Mouse (Mus musculus): ENCODE data around the gene Tmtc1. TPM values are rescaled to one million over a fixed set of nuclear protein-coding genes. Genes with fewer than 3 reads are reported as not detected.
A peak's percentile ranks its signal among the peaks of the same experiment; 100 is the strongest.

Gene Tmtc1
- polyA plus RNA-seq, 1 experiment from 2014 or later = 0.76 TPM

GRCm38 (mm10) chr6:148242304-148242703 lies 201.9 kb downstream of the Tmtc1 start:
- H3K4me3 ChIP-seq = no peak overlapping the region
- no peak for DNase-seq (ENCODE audit: low spot score)
- H3K36me3 ChIP-seq (replicated peaks) = no peaks in the 10 kb centered on the region
- no peaks in the 10 kb centered on the region for H3K9me3 ChIP-seq
- H3K27me3 ChIP-seq (replicated peaks; ENCODE audit: low read depth, poor library complexity, severe bottlenecking) = no peaks in the 10 kb centered on the region
- H3K27ac ChIP-seq (replicated peaks) = no peak overlapping the region
- 64% methylated on average over 3 of the region's 3 CpGs for WGBS
- no peaks in the 10 kb centered on the region for H3K4me1 ChIP-seq

GRCm38 (mm10) chr6:148241685-148242084 lies 202.5 kb downstream of the Tmtc1 start:
- no peak for DNase-seq (ENCODE audit: low spot score)
- H3K4me1 ChIP-seq = no peaks in the 10 kb centered on the region
- WGBS = 90% methylated on average over 5 of the region's 5 CpGs
- H3K27ac ChIP-seq (replicated peaks) = no peak overlapping the region
- H3K9me3 ChIP-seq = no peaks in the 10 kb centered on the region
- H3K4me3 ChIP-seq = no peak overlapping the region
- no peaks in the 10 kb centered on the region for H3K36me3 ChIP-seq (replicated peaks)
- no peaks in the 10 kb centered on the region for H3K27me3 ChIP-seq (replicated peaks; ENCODE audit: low read depth, poor library complexity, severe bottlenecking)

- no peak overlapping the region for H3K4me3 ChIP-seq
- H3K9me3 ChIP-seq = no peaks in the 10 kb centered on the region
- H3K4me1 ChIP-seq = no peaks in the 10 kb centered on the region
- DNase-seq (ENCODE audit: low spot score) = no peak
- H3K27me3 ChIP-seq (replicated peaks; ENCODE audit: low read depth, poor library complexity, severe bottlenecking) = no peaks in the 10 kb centered on the region
- H3K27ac ChIP-seq (replicated peaks) = no peak overlapping the region
- H3K36me3 ChIP-seq (replicated peaks) = no peaks in the 10 kb centered on the region
- 90% methylated on average over 1 of the region's 1 CpGs for WGBS
Measured at GRCm38 (mm10) chr6:148239311-148239710, 204.9 kb downstream of the Tmtc1 start.

GRCm38 (mm10) chr6:148237453-148237852 lies 206.7 kb downstream of the Tmtc1 start:
- no peak overlapping the region for H3K4me3 ChIP-seq
- no peaks in the 10 kb centered on the region for H3K9me3 ChIP-seq
- H3K27ac ChIP-seq (replicated peaks) = no peak overlapping the region
- H3K4me1 ChIP-seq = no peaks in the 10 kb centered on the region
- 63% methylated on average over 5 of the region's 5 CpGs for WGBS
- no peak for DNase-seq (ENCODE audit: low spot score)
- no peaks in the 10 kb centered on the region for H3K27me3 ChIP-seq (replicated peaks; ENCODE audit: low read depth, poor library complexity, severe bottlenecking)
- no peaks in the 10 kb centered on the region for H3K36me3 ChIP-seq (replicated peaks)

GRCm38 (mm10) chr6:148234105-148234828 lies 209.9 kb downstream of the Tmtc1 start:
- DNase-seq (ENCODE audit: low spot score) = no peak
- H3K27ac ChIP-seq (replicated peaks) = no peak overlapping the region
- H3K9me3 ChIP-seq = no peaks in the 10 kb centered on the region
- 79% methylated on average over 3 of the region's 3 CpGs for WGBS
- H3K27me3 ChIP-seq (replicated peaks; ENCODE audit: low read depth, poor library complexity, severe bottlenecking) = no peaks in the 10 kb centered on the region
- H3K4me1 ChIP-seq = no peaks in the 10 kb centered on the region
- H3K36me3 ChIP-seq (replicated peaks) = no peaks in the 10 kb centered on the region
- no peak overlapping the region for H3K4me3 ChIP-seq

GRCm38 (mm10) chr6:148227542-148227941 lies 216.6 kb downstream of the Tmtc1 start:
- no peak for DNase-seq (ENCODE audit: low spot score)
- Histone ChIP-seq H3K36me3 (replicated peaks) (no peaks in the 10 kb centered on the region), H3K27me3 (replicated peaks; ENCODE audit: low read depth, poor library complexity, severe bottlenecking) (no peaks in the 10 kb centered on the region), H3K27ac (replicated peaks) (no peak overlapping the region), H3K9me3 (no peaks in the 10 kb centered on the region), H3K4me3 (no peak overlapping the region), H3K4me1 (no peaks in the 10 kb centered on the region)
- WGBS = 61% methylated on average over 3 of the region's 3 CpGs

GRCm38 (mm10) chr6:148222686-148223085 lies 221.5 kb downstream of the Tmtc1 start:
- no peaks in the 10 kb centered on the region for H3K36me3 ChIP-seq (replicated peaks)
- H3K27me3 ChIP-seq (replicated peaks; ENCODE audit: low read depth, poor library complexity, severe bottlenecking) = no peaks in the 10 kb centered on the region
- no peak for DNase-seq (ENCODE audit: low spot score)
- 84% methylated on average over 2 of the region's 2 CpGs for WGBS
- H3K4me1 ChIP-seq = no peaks in the 10 kb centered on the region
- H3K4me3 ChIP-seq = no peak overlapping the region
- H3K27ac ChIP-seq (replicated peaks) = no peak overlapping the region
- no peaks in the 10 kb centered on the region for H3K9me3 ChIP-seq

GRCm38 (mm10) chr6:148218235-148219076 lies 225.7 kb downstream of the Tmtc1 start:
- Histone ChIP-seq H3K27me3 (replicated peaks; ENCODE audit: low read depth, poor library complexity, severe bottlenecking) (no peaks in the 10 kb centered on the region), H3K27ac (replicated peaks) (no peak overlapping the region), H3K4me1 (no peaks in the 10 kb centered on the region), H3K9me3 (no peaks in the 10 kb centered on the region), H3K4me3 (no peak overlapping the region), H3K36me3 (replicated peaks) (no peaks in the 10 kb centered on the region)
- WGBS = 87% methylated on average over 2 of the region's 2 CpGs
- DNase-seq (ENCODE audit: low spot score) = no peak

GRCm38 (mm10) chr6:148216752-148217151 lies 227.4 kb downstream of the Tmtc1 start:
- Histone ChIP-seq H3K4me3 (no peak overlapping the region), H3K4me1 (peaks cover 8% of the 10 kb centered on the region), H3K36me3 (replicated peaks) (no peaks in the 10 kb centered on the region), H3K27me3 (replicated peaks; ENCODE audit: low read depth, poor library complexity, severe bottlenecking) (no peaks in the 10 kb centered on the region), H3K27ac (replicated peaks) (no peak overlapping the region), H3K9me3 (no peaks in the 10 kb centered on the region)
- no peak for DNase-seq (ENCODE audit: low spot score)
- whole genome bisulfite sequencing = 90% methylated on average over 4 of the region's 4 CpGs

GRCm38 (mm10) chr6:148214765-148215164 lies 229.4 kb downstream of the Tmtc1 start:
- no peaks in the 10 kb centered on the region for H3K27me3 ChIP-seq (replicated peaks; ENCODE audit: low read depth, poor library complexity, severe bottlenecking)
- 12% methylated on average over 5 of the region's 5 CpGs for WGBS
- no peaks in the 10 kb centered on the region for H3K9me3 ChIP-seq
- no peak overlapping the region for H3K4me3 ChIP-seq
- peaks cover 17% of the 10 kb centered on the region for H3K4me1 ChIP-seq
- H3K27ac ChIP-seq (replicated peaks) = no peak overlapping the region
- H3K36me3 ChIP-seq (replicated peaks) = no peaks in the 10 kb centered on the region
- peak; percentile 60 for DNase-seq (ENCODE audit: low spot score)

- H3K4me3 ChIP-seq = peak within 1 kb of the TSS; percentile 96
- whole genome bisulfite sequencing = under 1% methylated on average over 61 of the region's 61 CpGs
- peak; percentile 96 for DNase-seq (ENCODE audit: low spot score)
- H3K4me1 ChIP-seq = peaks cover 17% of the 10 kb centered on the region
- peak within 1 kb of the TSS; percentile 96 for H3K27ac ChIP-seq (replicated peaks)
- no peaks in the 10 kb centered on the region for H3K9me3 ChIP-seq
- H3K27me3 ChIP-seq (replicated peaks; ENCODE audit: low read depth, poor library complexity, severe bottlenecking) = no peaks in the 10 kb centered on the region
- H3K36me3 ChIP-seq (replicated peaks) = no peaks in the 10 kb centered on the region
Measured at GRCm38 (mm10) chr6:148211897-148212680, 232.1 kb downstream of the Tmtc1 start, which contains the start of gene Ergic2. TSS of gene Ergic2 (minus strand) at chr6:148212374.

GRCm38 (mm10) chr6:148211391-148211876 lies 232.8 kb downstream of the Tmtc1 start:
- Histone ChIP-seq H3K27me3 (replicated peaks; ENCODE audit: low read depth, poor library complexity, severe bottlenecking) (no peaks in the 10 kb centered on the region), H3K27ac (replicated peaks) (peak overlapping the region; percentile 96), H3K9me3 (no peaks in the 10 kb centered on the region), H3K4me1 (peaks cover 17% of the 10 kb centered on the region), H3K4me3 (peak overlapping the region; percentile 96), H3K36me3 (replicated peaks) (peaks cover under 1% of the 10 kb centered on the region; the same call in 1 of the 2 replicates)
- WGBS = 1% methylated on average over 51 of the region's 51 CpGs
- DNase-seq (ENCODE audit: low spot score) = no peak

Measured in embryonic facial prominence, embryonic 10.5 days (tissue).